Mouse (Mus musculus) left cerebral cortex, adult 9 months (tissue): ENCODE results near the gene Adam22.

Source experiments
- DNase-seq, 2 experiments: peaks; one replicate each; pipeline ENCODE4 v3.0.0; 2022; ENCODE audit warnings: low spot score in 2 of 2

Gene Adam22

GRCm38 (mm10) chr5:8164773-8165172 lies 203.2 kb downstream of the Adam22 start:
- no peak for DNase-seq

GRCm38 (mm10) chr5:8151645-8152044 lies 216.3 kb downstream of the Adam22 start:
- no peak for DNase-seq

GRCm38 (mm10) chr5:8146146-8146545 lies 221.8 kb downstream of the Adam22 start:
- DNase-seq = no peak

- no peak for DNase-seq
These were observed 222.5 kb downstream of the Adam22 start for GRCm38 (mm10) chr5:8145473-8145872.

GRCm38 (mm10) chr5:8132546-8132945 lies 235.4 kb downstream of the Adam22 start:
- no peak for DNase-seq

- no peak for DNase-seq
These were observed 236.0 kb downstream of the Adam22 start for GRCm38 (mm10) chr5:8131918-8132317.

- DNase-seq = no peak
These were observed 238.2 kb downstream of the Adam22 start for GRCm38 (mm10) chr5:8129750-8130149.

- no peak for DNase-seq
These were observed 247.0 kb downstream of the Adam22 start for GRCm38 (mm10) chr5:8120926-8121325.

- no peak for DNase-seq
These were observed 247.9 kb downstream of the Adam22 start for GRCm38 (mm10) chr5:8120087-8120486.

- no peak for DNase-seq
These were observed 251.3 kb downstream of the Adam22 start for GRCm38 (mm10) chr5:8116561-8117168.

GRCm38 (mm10) chr5:8112246-8112645 lies 255.7 kb downstream of the Adam22 start:
- DNase-seq = no peak

- no peak for DNase-seq
These were observed 256.3 kb downstream of the Adam22 start for GRCm38 (mm10) chr5:8111691-8112090.

- no peak for DNase-seq
These were observed 272.3 kb downstream of the Adam22 start for GRCm38 (mm10) chr5:8095689-8096088.

GRCm38 (mm10) chr5:8094921-8095320 lies 273.0 kb downstream of the Adam22 start:
- no peak for DNase-seq

GRCm38 (mm10) chr5:8088147-8088546 lies 279.8 kb downstream of the Adam22 start:
- no peak for DNase-seq

- DNase-seq = no peak
These were observed 282.3 kb downstream of the Adam22 start for GRCm38 (mm10) chr5:8085661-8086060.

- no peak for DNase-seq
These were observed 285.0 kb downstream of the Adam22 start for GRCm38 (mm10) chr5:8082800-8083509.

- DNase-seq = no peak
These were observed 290.5 kb downstream of the Adam22 start for GRCm38 (mm10) chr5:8077481-8077880.

GRCm38 (mm10) chr5:8073901-8074561 lies 293.9 kb downstream of the Adam22 start:
- no peak for DNase-seq

GRCm38 (mm10) chr5:8073406-8073805 lies 294.6 kb downstream of the Adam22 start:
- DNase-seq = no peak

GRCm38 (mm10) chr5:8063207-8063606 lies 304.8 kb downstream of the Adam22 start:
- DNase-seq = no peak

- no peak for DNase-seq
These were observed 305.5 kb downstream of the Adam22 start for GRCm38 (mm10) chr5:8062469-8062868.

- no peak for DNase-seq
These were observed 309.9 kb downstream of the Adam22 start for GRCm38 (mm10) chr5:8058056-8058455.
